Mouse (Mus musculus): Measurements from ENCODE around the gene Rex1bd. TPM values are rescaled to one million over a fixed set of nuclear protein-coding genes. Genes with fewer than 3 reads are reported as not detected.

The Rex1bd gene
- polyA plus RNA-seq, 1 experiment from 2014 or later = 155 TPM

DNA sequence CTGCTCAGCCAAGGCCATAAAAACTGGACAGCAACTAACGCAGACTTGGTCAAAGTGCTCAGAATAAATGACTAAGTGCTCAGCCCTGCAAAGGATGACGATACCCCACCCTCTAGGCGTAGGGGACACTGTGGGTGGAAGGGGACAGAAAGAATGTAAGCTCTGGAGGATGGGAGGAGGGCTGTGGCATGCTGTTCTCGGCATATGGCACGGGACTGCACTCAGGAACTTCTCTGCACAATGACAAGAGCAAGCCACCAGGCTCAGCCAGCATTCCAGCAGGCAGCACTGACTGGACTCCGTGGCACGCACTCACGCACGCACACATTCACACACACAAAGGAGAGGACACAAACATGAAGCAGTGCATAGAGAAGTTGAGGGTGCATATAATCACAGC, 45.9 kb downstream of the Rex1bd start:
- no peaks in the 10 kb centered on the region for H3K27me3 ChIP-seq
- H3K4me2 ChIP-seq (replicated peaks) = no peak overlapping the region
- WGBS = 73% methylated on average over 9 of the region's 9 CpGs
- H3K4me1 ChIP-seq = 0 out of 2 replicates have a peak, but pooled peaks cover under 1% of the 10 kb centered on the region
- H3K27ac ChIP-seq (replicated peaks) = no peak overlapping the region
- H3K9me3 ChIP-seq (replicated peaks) = no peaks in the 10 kb centered on the region
- no peak for ATAC-seq (ENCODE audit: insufficient number of reproducible peaks, low FRiP score, low TSS enrichment, low read depth)
- H3K9ac ChIP-seq = no peak overlapping the region
- H3K4me3 ChIP-seq (replicated peaks) = no peak overlapping the region
- H3K36me3 ChIP-seq = no peaks in the 10 kb centered on the region

DNA sequence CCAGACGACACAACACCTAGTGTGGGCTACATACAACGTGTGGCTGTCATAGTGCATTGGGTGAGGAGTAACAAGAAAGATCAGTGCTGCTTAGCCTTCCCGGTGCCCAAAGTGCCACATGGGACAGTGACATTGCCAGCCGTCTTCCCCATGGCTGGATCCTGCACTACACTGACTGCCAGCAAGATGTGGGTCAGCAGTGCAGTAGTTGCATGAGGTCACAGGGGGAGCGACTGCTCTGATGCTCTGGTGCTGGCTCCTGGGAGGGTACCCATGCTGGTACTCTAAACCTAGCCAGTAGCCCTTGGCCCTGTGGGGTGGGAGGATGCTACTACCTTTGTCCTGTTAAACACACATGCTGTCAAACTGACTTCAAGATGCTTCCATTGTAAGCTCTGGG, 46.4 kb downstream of the Rex1bd start:
- H3K9me3 ChIP-seq (replicated peaks) = no peaks in the 10 kb centered on the region
- H3K27ac ChIP-seq (replicated peaks) = no peak overlapping the region
- no peaks in the 10 kb centered on the region for H3K27me3 ChIP-seq
- H3K4me3 ChIP-seq (replicated peaks) = no peak overlapping the region
- H3K9ac ChIP-seq = no peak overlapping the region
- H3K36me3 ChIP-seq = no peaks in the 10 kb centered on the region
- ATAC-seq (ENCODE audit: insufficient number of reproducible peaks, low FRiP score, low TSS enrichment, low read depth) = no peak
- H3K4me2 ChIP-seq (replicated peaks) = no peak overlapping the region
- 85% methylated on average over 5 of the region's 5 CpGs for WGBS
- H3K4me1 ChIP-seq = no peaks in the 10 kb centered on the region

GRCm38 (mm10) chr8:70459636-70460035, 46.9 kb downstream of the Rex1bd start:
- H3K9me3 ChIP-seq (replicated peaks) = no peaks in the 10 kb centered on the region
- no peak overlapping the region for H3K27ac ChIP-seq (replicated peaks)
- no peak overlapping the region for H3K4me3 ChIP-seq (replicated peaks)
- no peak overlapping the region for H3K9ac ChIP-seq
- no peak for ATAC-seq (ENCODE audit: insufficient number of reproducible peaks, low FRiP score, low TSS enrichment, low read depth)
- H3K4me2 ChIP-seq (replicated peaks) = no peak overlapping the region
- no peaks in the 10 kb centered on the region for H3K36me3 ChIP-seq
- no peaks in the 10 kb centered on the region for H3K27me3 ChIP-seq
- 95% methylated on average over 2 of the region's 2 CpGs for WGBS
- peaks cover 2% of the 10 kb centered on the region for H3K4me1 ChIP-seq

DNA sequence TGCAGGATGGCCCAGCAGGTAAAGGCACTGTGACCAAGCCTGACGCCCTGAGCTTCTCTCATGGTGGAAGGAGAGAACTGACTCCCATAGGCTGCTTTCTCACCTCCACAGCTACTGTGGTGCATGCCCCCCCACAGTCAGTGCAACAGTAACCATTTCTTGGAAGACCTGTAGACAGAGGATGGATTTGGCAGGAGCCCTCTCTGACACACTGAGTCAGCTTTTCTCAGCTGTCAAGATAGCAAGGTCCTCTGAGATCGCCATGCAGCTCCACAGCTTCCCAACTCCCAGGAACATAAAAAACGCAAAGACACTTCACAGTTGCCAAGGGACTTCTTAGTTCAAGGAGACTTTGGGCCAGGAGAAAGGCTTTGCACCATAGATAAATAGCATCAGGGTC, 48.1 kb downstream of the Rex1bd start:
- no peaks in the 10 kb centered on the region for H3K27me3 ChIP-seq
- H3K4me3 ChIP-seq (replicated peaks) = no peak overlapping the region
- ATAC-seq (ENCODE audit: insufficient number of reproducible peaks, low FRiP score, low TSS enrichment, low read depth) = no peak
- no peak overlapping the region for H3K9ac ChIP-seq
- H3K4me2 ChIP-seq (replicated peaks) = no peak overlapping the region
- H3K27ac ChIP-seq (replicated peaks) = no peak overlapping the region
- no peaks in the 10 kb centered on the region for H3K9me3 ChIP-seq (replicated peaks)
- 81% methylated on average over 3 of the region's 3 CpGs for WGBS
- peaks cover 12% of the 10 kb centered on the region for H3K4me1 ChIP-seq
- H3K36me3 ChIP-seq = no peaks in the 10 kb centered on the region

DNA sequence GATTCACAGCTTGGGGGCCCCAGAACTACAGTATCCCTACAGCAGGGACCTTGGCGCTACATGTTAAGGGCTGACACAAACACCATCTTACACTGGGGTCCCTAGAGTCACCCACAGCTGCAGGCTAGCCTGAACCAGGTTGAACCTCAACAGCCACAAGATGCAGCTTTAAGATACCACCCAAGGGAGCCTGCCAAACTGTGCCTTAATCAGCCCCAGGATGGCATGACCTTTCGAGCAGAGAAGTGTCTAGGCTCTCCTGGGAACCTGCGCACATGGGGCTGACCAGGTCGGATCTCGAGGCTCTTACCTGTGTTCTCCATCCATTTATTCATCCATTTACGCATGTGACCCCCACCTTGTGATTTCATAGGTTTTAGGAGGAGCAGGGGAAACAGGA, 48.7 kb downstream of the Rex1bd start:
- Histone ChIP-seq H3K4me1 (peaks cover 17% of the 10 kb centered on the region), H3K4me3 (replicated peaks) (no peak overlapping the region), H3K36me3 (no peaks in the 10 kb centered on the region), H3K27me3 (no peaks in the 10 kb centered on the region), H3K4me2 (replicated peaks) (no peak overlapping the region), H3K27ac (replicated peaks) (no peak overlapping the region), H3K9ac (no peak overlapping the region), H3K9me3 (replicated peaks) (no peaks in the 10 kb centered on the region)
- WGBS = 85% methylated on average over 6 of the region's 6 CpGs
- no peak for ATAC-seq (ENCODE audit: insufficient number of reproducible peaks, low FRiP score, low TSS enrichment, low read depth)

DNA sequence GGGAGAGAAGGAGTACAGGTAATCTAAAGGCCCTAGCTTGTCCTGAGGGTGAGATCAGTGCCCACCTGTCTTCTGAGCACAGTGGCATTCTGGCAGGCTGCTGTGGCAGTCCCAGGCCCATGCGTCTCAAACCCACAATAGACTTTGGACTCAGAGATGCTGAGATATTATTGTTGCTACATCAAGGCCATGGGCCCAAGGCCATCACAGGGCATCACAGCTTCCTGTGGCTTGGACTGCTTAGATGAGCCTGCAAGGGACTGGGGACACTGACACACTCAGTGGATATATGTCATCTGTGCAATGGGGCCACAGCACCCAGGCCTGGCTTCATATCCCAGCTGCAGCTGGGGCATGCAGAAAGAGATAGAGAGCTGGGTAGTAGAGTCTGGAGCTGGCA, 49.6 kb downstream of the Rex1bd start:
- WGBS = 84% methylated on average over 1 of the region's 1 CpGs
- ATAC-seq (ENCODE audit: insufficient number of reproducible peaks, low FRiP score, low TSS enrichment, low read depth) = no peak
- H3K4me1 ChIP-seq = peaks cover 26% of the 10 kb centered on the region

More for the DNA sequence above, 49.6 kb downstream of the Rex1bd start:
- H3K9me3 ChIP-seq (replicated peaks) = no peaks in the 10 kb centered on the region
- H3K9ac ChIP-seq = no peak overlapping the region
- H3K4me2 ChIP-seq (replicated peaks) = no peak overlapping the region
- H3K27me3 ChIP-seq = no peaks in the 10 kb centered on the region
- no peak overlapping the region for H3K27ac ChIP-seq (replicated peaks)
- H3K4me3 ChIP-seq (replicated peaks) = no peak overlapping the region
- peaks cover 7% of the 10 kb centered on the region for H3K36me3 ChIP-seq

Other genes starting within 250 kb of the Rex1bd start
- 43.2 and 49.4 TPM in 2 replicates for gene Homer3, start 223.9 kb downstream of the Rex1bd start, polyA plus RNA-seq (2015; fragmentation: Nextera tagmentation; extraction: Ambion mirVana)
- 50.2 and 52.1 TPM in 2 replicates for gene Ddx49, start 204.3 kb downstream of the Rex1bd start, polyA plus RNA-seq (2015; fragmentation: Nextera tagmentation; extraction: Ambion mirVana)
- gene Cope, start 204.2 kb downstream of the Rex1bd start, polyA plus RNA-seq (2015; fragmentation: Nextera tagmentation; extraction: Ambion mirVana) = 377 and 397 TPM in 2 replicates
- 8.9 and 9.3 TPM in 2 replicates for gene Cers1, start 191.0 kb downstream of the Rex1bd start, polyA plus RNA-seq (2015; fragmentation: Nextera tagmentation; extraction: Ambion mirVana)
- 1.7 and 2.6 TPM in 2 replicates for gene Gdf1, start 176.9 kb downstream of the Rex1bd start, polyA plus RNA-seq (2015; fragmentation: Nextera tagmentation; extraction: Ambion mirVana)
- gene Upf1, start 153.5 kb downstream of the Rex1bd start, polyA plus RNA-seq (2015; fragmentation: Nextera tagmentation; extraction: Ambion mirVana) = 18.6 and 21.2 TPM in 2 replicates
- gene Comp, start 133.2 kb downstream of the Rex1bd start, polyA plus RNA-seq (2015; fragmentation: Nextera tagmentation; extraction: Ambion mirVana) = 5.1 and 7.3 TPM in 2 replicates
- gene Crtc1, start 67.2 kb downstream of the Rex1bd start, polyA plus RNA-seq (2015; fragmentation: Nextera tagmentation; extraction: Ambion mirVana) = 24.0 and 24.4 TPM in 2 replicates
- 27.6 and 28.1 TPM in 2 replicates for gene Klhl26, start 29.8 kb downstream of the Rex1bd start, polyA plus RNA-seq (2015; fragmentation: Nextera tagmentation; extraction: Ambion mirVana)
- gene Tmem59l, start 19.4 kb downstream of the Rex1bd start, polyA plus RNA-seq (2015; fragmentation: Nextera tagmentation; extraction: Ambion mirVana) = 16.5 and 18.7 TPM in 2 replicates
- gene Crlf1, start 13.6 kb downstream of the Rex1bd start, polyA plus RNA-seq (2015; fragmentation: Nextera tagmentation; extraction: Ambion mirVana) = 151 and 159 TPM in 2 replicates
- 940 and 1,016 TPM in 2 replicates for gene Uba52, start 4.0 kb upstream of the Rex1bd start, polyA plus RNA-seq (2015; fragmentation: Nextera tagmentation; extraction: Ambion mirVana)
- gene Fkbp8, start 21.0 kb upstream of the Rex1bd start, polyA plus RNA-seq (2015; fragmentation: Nextera tagmentation; extraction: Ambion mirVana) = 310 and 324 TPM in 2 replicates
- gene Kxd1, start 21.2 kb upstream of the Rex1bd start, polyA plus RNA-seq (2015; fragmentation: Nextera tagmentation; extraction: Ambion mirVana) = 57.7 and 59.1 TPM in 2 replicates
- gene Ell, start 32.7 kb upstream of the Rex1bd start, polyA plus RNA-seq (2015; fragmentation: Nextera tagmentation; extraction: Ambion mirVana) = 19.6 and 22.7 TPM in 2 replicates
- gene Isyna1, start 87.6 kb upstream of the Rex1bd start, polyA plus RNA-seq (2015; fragmentation: Nextera tagmentation; extraction: Ambion mirVana) = 139 and 143 TPM in 2 replicates
- gene Ssbp4, start 102.1 kb upstream of the Rex1bd start, polyA plus RNA-seq (2015; fragmentation: Nextera tagmentation; extraction: Ambion mirVana) = 127 and 130 TPM in 2 replicates
- gene Lrrc25, start 109.4 kb upstream of the Rex1bd start, polyA plus RNA-seq (2015; fragmentation: Nextera tagmentation; extraction: Ambion mirVana) = 2.9 and 4.0 TPM in 2 replicates
- 0.16 TPM in 2 replicates for gene Gdf15, start 125.7 kb upstream of the Rex1bd start, polyA plus RNA-seq (2015; fragmentation: Nextera tagmentation; extraction: Ambion mirVana)
- gene Pgpep1, start 153.6 kb upstream of the Rex1bd start, polyA plus RNA-seq (2015; fragmentation: Nextera tagmentation; extraction: Ambion mirVana) = 52.1 and 56.6 TPM in 2 replicates
- 243 and 244 TPM in 2 replicates for gene Lsm4, start 166.5 kb upstream of the Rex1bd start, polyA plus RNA-seq (2015; fragmentation: Nextera tagmentation; extraction: Ambion mirVana)
- gene Jund, start 192.2 kb upstream of the Rex1bd start, polyA plus RNA-seq (2015; fragmentation: Nextera tagmentation; extraction: Ambion mirVana) = 97.7 and 99.6 TPM in 2 replicates
- 0.03 and 0.04 TPM in 2 replicates for gene Iqcn, start 196.7 kb upstream of the Rex1bd start, polyA plus RNA-seq (2015; fragmentation: Nextera tagmentation; extraction: Ambion mirVana)
- not detected in 2 replicates for gene Gm3336, start 211.8 kb upstream of the Rex1bd start, polyA plus RNA-seq (2015; fragmentation: Nextera tagmentation; extraction: Ambion mirVana)
- gene Pde4c, start 217.0 kb upstream of the Rex1bd start, polyA plus RNA-seq (2015; fragmentation: Nextera tagmentation; extraction: Ambion mirVana) = 0.16 and 0.29 TPM in 2 replicates
- 22.7 and 28.6 TPM in 2 replicates for gene Rab3a, start 247.9 kb upstream of the Rex1bd start, polyA plus RNA-seq (2015; fragmentation: Nextera tagmentation; extraction: Ambion mirVana)

Data from embryonic facial prominence, embryonic 15.5 days (tissue).